Mouse (Mus musculus): ENCODE data around the gene Usp9x.

Gene Usp9x

GRCm38 (mm10) chrX:13071241-13071775 lies at the start of gene Usp9x:
TSS of gene Usp9x (plus strand) at chrX:13071498.
- DNase-seq, result peak; percentile 99

GRCm38 (mm10) chrX:13022547-13023310 lies 48.6 kb upstream of the Usp9x start:
- DNase-seq, result no peak

- no peak for DNase-seq
Observed at GRCm38 (mm10) chrX:13024539-13025202, 46.6 kb upstream of the Usp9x start.

- DNase-seq, result no peak
Observed at GRCm38 (mm10) chrX:13025286-13025685, 46.0 kb upstream of the Usp9x start.

DNA sequence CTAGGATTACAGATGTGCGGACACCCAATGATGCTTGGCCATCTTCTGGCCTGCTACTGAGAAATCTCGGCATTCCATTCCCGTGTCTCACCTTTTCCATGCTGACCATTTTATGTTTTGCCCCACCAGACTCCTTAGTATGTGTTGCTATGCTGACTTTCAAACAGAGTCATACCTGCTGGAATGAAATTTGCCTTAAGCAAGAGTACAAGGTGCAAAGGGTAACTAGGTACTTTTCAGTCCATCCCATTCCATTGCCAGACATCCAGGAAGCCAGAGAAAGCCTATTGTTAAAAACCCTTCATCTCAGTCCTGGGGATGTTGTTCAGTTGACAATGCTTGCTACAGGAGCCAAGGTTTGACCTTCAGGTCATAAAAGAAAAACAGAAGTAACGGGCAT lies 43.1 kb upstream of the Usp9x start:
- DNase-seq, result no peak

GRCm38 (mm10) chrX:13029996-13030395 lies 41.3 kb upstream of the Usp9x start:
- DNase-seq, result no peak

DNA sequence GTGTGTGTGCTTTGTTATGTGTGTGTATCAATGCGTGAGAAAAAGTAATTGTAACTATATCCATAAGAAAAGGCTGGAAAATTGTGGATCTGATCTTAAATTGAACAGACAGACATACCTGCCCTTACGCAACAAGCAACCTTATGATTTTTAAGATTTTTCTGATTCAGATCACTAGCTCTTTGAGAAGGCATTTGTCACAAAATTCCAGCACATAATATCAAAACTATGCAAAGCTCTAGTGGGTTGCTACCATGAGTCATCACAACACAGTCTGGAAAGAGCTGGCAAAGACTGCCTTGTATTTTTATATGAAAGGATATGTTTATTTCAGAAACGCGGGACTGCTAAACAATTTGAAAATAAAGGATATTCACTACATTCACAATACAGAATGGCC lies 34.2 kb upstream of the Usp9x start:
- no peak for DNase-seq

- peak; percentile 85 for DNase-seq
Observed at GRCm38 (mm10) chrX:13039211-13039610, 32.1 kb upstream of the Usp9x start.

DNA sequence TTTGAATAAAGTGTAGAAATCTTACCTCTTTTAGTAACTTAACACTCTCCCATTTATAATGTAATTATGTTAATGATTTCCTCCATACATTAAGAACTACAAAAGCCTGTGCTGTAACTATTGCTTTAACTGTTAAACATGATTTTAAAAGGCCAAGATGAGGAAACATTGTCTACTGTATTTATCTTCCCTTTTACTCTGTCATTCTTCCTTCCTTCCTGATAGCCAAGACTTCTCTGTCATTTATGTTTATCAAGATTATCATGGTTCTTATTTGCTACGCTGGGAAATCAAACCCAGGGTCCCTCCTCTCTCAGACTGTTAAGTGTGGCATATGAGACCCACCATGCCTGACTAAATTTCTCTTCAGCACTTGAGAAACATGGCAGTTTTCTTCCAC lies 30.9 kb upstream of the Usp9x start:
- no peak for DNase-seq

- peak; percentile 100 for DNase-seq
Observed at GRCm38 (mm10) chrX:13041630-13042129, 29.6 kb upstream of the Usp9x start.

DNA sequence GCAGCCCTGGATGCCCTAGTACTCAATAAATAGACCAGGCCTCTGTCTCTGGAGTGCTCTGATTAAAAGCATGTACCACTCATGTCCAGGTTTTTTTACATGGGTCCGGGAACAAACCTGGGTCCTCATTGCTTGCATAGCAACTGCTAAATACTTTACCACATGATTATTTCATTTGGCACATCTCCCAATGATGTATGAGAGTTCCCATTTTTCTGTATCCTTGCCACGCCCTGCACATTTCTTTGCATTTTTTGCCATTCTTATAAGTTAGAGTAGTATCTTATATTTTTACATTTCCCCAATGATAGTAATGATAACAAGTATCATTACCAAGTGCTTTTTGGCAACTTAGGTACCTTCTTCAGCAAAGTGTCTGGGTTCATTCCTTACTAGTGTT lies 27.5 kb upstream of the Usp9x start:
- DNase-seq, result no peak

GRCm38 (mm10) chrX:13044666-13045065 lies 26.6 kb upstream of the Usp9x start:
- DNase-seq, result no peak

DNA sequence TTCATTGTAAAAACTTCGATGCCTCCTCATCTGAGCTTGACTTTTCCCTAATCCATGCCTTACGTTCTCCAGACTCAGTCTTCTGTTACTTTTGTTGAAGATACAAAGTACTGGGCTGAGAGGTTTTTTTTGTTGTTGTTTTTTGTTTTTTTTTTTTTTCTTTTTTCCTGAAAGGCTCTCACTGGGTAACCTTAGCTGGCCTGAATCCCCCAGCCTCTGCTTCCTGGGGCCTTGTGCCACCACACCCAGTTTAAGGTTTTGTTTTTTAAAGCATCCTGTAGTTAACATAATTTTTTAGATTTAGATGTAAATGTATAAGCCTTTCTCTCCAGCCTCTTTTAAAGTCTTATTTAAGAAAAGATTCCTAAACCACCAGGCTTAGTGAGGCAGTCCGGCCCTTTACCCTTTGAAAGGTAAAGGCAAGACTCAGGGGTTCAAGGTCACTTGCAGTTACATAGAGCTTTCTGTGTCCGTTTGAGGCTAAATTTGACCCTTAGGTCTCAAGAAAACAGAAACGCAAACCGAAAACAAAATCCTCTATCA lies 24.3 kb upstream of the Usp9x start:
- DNase-seq, result no peak

GRCm38 (mm10) chrX:13047631-13048345 lies 23.5 kb upstream of the Usp9x start:
- peak; percentile 92 for DNase-seq

GRCm38 (mm10) chrX:13054612-13055011 lies 16.7 kb upstream of the Usp9x start:
- peak; percentile 84 for DNase-seq

DNA sequence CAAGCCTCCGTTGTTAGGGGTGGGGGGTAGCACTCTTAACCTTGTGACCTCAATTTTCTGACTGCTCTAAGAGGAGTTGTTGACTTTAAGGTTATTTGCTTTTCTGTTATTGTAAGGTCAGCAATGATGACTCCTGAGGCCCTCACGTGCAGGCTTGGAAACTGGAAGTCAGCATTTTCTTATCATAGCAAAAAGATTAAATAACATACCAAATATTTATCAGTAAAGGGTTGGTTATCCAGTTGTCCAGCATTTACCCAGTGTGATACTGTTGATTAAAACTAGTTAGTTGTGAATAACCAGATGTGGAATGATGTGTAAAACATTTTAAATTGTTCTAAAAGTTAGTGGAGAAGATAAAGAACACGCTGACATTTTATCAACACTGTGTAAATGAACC lies 9.3 kb upstream of the Usp9x start:
- DNase-seq, result no peak

GRCm38 (mm10) chrX:13064273-13064925 lies 6.9 kb upstream of the Usp9x start:
- DNase-seq, result no peak

DNA sequence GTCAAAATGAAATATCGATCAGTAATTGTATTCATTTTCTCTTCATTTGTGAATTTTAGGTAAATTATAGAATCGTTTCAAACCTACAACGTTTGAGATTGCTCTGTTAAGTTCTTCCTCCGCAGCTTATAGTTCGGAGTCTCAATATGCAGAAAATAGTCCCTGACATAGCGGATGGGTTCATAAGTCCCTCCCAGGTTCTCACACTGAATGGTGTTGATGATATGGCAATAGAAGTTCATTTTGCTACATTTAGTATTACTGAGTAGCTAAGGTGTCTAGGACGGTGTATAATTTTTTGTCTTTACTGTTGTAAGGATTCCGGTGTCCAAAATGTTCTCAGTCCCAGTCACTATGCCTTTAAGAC lies 1.1 kb upstream of the Usp9x start:
- DNase-seq, result no peak

DNA sequence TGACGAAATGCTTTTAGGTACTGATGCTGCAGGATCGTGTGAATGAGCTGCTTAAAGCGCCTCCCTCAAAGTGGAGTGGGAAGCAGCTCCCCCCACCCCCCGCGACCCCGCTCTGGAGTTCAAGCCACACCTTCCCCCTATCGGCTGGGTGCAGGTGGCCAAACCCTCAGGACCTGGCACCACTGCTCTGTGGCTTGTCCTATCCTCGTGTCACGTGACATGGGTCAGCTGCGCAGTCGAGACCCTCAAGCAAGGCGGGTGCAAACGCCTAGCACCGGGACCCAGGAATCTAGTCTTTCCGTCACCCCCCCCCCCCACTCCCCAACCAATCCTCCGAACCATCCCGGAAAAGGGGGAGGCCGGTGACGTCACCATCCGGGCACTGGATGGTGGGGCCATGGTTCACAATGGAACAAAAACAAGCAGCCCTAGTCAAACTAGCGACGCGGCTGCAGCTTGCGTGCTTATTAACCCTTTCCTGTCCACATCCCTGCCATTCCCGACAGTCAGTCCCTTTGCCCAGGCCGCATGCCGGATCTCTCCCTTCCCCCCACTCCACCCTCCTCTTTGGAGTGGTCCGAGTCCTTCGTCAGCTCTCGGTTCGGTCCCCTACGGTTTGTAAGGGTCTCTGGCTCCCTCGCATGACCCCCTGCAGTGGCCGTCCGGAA lies 591 bp upstream of the Usp9x start:
- peak; percentile 99 for DNase-seq

GRCm38 (mm10) chrX:13071776-13072460 lies 620 bp downstream of the Usp9x start:
- DNase-seq, result peak; percentile 98

GRCm38 (mm10) chrX:13072461-13072982 lies 1.2 kb downstream of the Usp9x start:
- DNase-seq, result peak; percentile 98
